Mouse (Mus musculus) megakaryocyte, adult 5-6 weeks (primary cell): Measurements from ENCODE around the gene Wdr24. TPM values are rescaled to one million over a fixed set of nuclear protein-coding genes. Genes with fewer than 3 reads are reported as not detected.

ENCODE experiments used
- ATAC-seq: 2 replicates; pipeline ENCODE4 v1.8.0; 2016; ENCODE audit warnings: mild to moderate bottlenecking, inconsistent platforms; ENCODE audit not compliant: poor library complexity, severe bottlenecking
- total RNA-seq, 2 experiments: library from RNA; stranded (forward) in 1 of 2; stranded (reverse) in 1 of 2; fragments of 153-499, 151-499 nt in 1 of 2; fragments of 221-1000, 200-1000 nt in 1 of 2; gene quantifications; 2 replicates each; pipeline versions ENCODE4 v1.2.3 to v1.2.4; 2015 to 2017

The Wdr24 gene
- total RNA-seq (2015) (4.6 and 6.9 TPM in 2 replicates), total RNA-seq (2017) (12.3 and 15.1 TPM in 2 replicates)

DNA sequence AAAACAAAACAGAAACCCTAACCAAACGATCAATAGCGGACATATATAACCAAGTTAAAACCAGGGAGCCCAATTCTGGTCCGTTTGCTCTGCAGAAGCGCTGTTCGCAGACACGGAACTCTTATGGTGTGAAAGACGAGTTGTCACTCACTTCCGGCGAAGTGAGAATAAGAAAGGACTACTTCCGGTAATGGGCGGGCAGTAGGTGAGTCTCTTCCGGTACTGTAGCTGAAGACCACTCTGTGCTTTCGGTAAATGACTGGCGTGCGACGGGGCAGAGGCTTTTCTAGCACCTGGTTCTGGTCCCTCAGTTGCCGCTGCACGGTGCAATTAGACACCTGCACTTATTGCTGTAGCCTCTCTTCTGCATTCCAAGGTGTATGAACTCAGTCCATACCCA is at the start of gene Wdr24:
TSS of gene Wdr24 (plus strand) at position 176 of the 400 bp plus-strand sequence.
- ATAC-seq, result peak; percentile 94

DNA sequence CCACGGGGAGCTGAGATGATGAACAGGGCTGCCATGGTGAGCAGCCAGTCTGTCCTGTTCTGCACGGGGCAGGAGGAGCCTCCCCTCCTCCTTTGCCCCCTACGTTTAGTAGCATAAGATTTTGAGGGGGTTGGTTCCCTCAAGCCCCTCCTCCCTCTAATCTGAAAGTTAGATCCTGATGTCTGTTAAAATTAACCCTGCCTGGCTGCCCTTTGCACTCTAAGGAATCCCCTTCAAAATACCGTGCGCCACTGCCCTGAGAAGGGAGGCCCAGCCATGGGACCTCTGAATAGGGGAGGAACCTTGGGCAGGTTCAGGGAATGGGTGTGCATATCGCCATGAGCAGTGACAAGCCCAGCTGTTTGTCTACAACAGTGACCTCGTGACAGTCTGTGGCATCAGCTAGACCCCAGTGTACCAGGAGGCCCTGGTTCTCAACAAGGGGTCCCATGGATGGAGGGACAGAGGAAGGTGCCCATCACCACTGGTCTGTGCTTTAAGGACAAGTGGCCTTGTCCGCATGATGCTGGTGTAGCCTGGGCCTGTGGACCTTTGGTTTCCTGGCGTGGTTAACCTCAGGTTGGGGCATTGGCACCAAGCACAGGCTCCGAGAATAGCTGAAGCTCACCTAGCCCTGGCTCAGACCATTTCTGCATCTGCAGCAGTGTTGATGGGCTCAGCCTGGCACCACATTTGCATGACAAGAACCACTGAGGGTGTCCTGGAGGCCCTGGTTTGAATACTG is 47.9 kb upstream of the Wdr24 start:
- no peak for ATAC-seq

DNA sequence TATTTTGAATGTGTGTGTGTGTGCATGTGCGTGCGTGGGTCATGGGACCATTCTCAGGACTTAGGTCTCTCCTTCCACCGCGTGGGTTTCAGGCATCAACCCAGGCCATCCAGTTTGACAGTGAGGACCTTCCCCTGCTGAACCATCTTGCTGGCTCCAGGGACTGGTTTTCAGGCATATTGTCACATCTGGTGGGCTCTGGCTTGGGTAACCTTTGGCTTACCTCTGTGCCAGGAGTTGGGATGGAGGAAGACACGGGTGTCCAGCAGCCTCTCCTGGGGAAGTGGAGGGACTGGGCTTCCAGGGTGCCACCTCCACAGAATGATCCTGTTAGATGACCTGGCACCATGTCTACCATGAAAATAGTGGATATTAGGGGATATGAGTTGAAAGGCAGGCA is 45.5 kb upstream of the Wdr24 start:
- no peak for ATAC-seq

DNA sequence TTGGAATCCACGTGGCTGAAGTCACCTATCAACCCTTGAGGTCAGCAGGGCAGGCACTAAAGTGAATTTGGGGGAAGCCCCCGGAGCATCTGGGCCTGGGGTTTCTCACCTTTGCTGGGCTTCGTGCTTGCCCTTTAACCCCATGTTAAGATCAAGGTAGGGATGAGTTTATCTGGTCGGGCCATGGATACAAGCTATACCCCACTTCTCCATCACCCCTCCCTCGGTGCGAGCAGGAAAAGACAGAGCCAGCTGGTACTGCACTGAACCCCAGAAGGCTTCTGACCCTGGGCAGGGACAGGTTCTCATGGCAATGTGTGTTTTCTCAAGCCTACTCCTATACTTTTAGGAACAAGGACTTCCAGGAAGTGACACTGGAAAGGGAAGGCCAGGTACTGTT is 42.1 kb upstream of the Wdr24 start:
- no peak for ATAC-seq

DNA sequence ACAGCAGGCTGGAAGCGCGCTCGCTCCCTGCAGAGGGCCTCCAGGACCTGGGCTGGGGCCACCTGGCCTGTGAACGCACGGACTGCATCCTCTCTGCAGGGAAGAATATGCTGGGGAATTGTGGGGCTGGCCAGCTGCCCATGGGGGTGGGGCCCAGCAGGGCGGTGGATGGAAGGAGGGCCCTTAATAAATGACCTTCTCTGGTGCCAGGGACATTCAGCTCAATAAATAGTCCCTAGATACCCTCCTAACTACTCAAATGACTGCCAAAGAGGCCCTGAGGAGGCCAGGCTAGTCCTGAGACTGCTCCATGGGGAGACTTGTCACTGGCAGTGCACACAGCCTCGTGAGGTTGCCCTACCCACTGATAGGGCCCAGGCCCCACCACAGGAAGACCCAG is 40.3 kb upstream of the Wdr24 start:
- ATAC-seq, result no peak

DNA sequence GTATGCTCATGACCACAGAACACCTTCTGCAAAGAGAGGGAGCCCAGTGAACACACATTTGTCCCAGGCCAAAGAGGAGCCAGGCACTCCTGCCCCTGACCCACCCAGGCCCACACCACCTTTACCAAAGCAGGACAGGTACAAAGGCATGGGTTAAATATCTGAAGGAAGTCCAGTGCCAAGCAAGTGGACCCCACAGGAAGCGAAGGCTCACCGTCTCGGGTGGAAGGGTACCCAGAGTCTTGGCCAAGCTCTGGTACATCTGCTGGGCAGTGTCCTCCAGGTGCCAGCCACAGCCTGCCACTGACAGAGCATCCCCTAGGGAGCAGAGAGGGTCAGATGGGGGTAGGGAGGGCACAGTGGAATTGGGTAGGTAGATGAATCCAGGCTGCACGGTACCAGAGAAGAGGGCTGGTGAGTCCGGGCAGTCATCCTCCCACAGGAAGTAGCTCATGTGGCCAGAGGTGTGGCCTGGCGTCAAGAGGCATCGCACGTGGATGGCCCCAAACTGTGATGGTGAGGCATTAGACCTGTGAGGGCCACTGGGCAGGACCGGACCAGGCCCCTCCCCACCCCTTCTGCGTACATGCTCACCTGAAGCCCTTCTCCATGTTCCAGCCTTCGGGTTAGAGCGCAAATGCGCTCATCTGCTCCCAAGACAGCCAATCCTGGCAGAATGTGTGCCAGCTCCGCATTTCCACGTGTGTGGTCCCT is 39.4 kb upstream of the Wdr24 start:
- no peak for ATAC-seq

DNA sequence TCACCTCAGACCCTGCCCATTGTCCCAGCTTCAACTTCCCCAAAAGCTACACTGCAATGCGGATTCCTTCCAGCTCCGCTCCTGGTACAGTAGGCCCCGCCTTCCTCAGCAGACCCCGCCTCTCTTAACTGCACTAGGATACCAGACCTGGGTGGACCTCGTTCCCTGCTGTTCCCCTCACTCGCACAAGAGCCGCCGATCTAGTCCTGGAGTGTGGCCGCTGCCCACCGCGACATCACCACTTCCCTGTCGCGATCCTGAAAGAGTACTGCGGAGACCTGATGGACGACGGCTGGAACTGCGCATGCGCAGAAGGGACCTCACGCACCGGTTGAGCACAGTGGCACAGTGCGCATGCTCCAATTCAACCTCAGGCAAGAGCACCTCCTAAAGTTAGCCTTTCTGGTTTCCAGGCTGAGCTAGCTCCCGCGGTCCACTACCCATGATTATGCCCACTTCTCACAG is 38.1 kb upstream of the Wdr24 start, which contains the start of gene Haghl:
TSS of gene Haghl (minus strand) at position 393 of the 465 bp plus-strand sequence.
- ATAC-seq, result peak; percentile 94

DNA sequence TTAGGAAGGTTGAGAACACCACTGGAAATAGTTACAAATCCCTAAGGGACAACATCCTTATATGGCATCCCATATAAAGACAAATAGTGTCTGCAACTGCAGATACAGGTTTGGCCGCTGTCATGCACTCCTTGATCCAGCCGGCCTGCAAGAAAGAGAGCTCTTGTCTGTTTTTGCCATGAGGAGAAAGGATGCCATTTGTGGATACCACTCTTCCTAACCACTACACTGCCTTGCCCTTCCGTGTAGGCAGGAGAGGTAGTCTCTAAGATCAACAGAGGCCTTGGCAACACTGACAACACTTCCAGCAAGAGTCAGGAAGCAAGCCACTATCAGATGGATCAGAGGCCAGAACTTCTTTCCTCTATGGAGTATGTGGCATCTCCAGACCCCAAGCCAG is 37.1 kb upstream of the Wdr24 start, which contains the start of gene Ccdc78:
TSS of gene Ccdc78 (plus strand) at position 301 of the 400 bp plus-strand sequence.
- no peak for ATAC-seq

DNA sequence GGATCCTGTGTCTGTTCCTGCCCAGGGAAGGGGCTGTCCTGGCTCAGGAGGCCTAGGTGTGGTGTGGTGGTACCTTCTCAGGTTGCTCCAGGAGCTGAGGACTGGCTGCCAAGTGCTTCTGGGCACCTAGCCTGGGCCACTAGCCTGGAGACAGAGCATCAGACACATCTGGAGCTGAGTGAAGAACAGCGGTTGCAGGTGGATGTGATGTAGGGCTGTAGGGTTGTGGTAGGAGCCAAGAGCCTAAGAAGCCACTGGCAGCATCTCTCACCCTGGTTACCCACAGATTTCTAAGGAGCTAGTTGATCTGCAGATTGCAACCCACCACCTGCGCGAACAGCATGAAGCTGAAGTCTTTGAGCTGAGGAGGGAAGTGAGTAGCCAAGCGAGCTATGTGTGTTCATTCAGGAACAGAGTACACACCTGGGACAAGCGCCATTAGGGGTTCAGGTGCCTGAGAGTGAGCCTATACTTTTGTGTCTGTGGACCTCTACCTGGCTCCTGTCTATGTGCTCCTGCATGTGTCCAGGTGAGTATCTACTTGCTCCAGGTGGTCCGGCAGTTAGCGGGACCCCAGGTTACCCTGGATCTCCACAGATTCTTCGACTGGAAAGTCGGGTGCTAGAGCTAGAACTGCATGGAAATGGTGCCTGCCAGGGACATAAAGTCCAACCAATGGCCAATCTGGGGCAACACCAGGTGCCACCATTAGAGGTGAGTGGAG is 36.5 kb upstream of the Wdr24 start:
- ATAC-seq, result no peak

DNA sequence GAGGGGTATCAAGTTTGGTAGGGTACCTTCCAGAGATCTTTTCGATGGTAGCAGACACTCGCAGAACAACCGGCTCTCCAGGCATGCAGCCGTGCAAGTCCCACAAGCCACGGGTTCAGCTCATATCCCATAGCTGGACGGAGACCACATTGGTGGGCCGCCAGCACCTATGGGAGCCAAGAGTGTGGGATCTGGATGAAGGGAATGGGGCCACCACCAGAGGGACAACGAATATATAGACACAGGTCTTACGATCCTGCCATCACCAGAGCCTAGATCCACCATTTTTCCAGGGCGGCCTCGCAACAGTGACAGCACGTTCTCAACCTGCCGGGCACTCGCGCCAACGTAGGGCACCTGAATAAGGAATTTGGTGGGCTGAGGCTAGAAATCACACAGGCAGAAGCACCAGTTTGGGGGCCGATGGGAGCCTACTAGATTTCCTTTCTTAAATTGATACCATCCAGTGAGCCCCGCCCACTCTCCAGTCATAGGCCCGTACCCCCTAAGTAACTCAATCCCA is 32.0 kb upstream of the Wdr24 start:
- ATAC-seq, result no peak

DNA sequence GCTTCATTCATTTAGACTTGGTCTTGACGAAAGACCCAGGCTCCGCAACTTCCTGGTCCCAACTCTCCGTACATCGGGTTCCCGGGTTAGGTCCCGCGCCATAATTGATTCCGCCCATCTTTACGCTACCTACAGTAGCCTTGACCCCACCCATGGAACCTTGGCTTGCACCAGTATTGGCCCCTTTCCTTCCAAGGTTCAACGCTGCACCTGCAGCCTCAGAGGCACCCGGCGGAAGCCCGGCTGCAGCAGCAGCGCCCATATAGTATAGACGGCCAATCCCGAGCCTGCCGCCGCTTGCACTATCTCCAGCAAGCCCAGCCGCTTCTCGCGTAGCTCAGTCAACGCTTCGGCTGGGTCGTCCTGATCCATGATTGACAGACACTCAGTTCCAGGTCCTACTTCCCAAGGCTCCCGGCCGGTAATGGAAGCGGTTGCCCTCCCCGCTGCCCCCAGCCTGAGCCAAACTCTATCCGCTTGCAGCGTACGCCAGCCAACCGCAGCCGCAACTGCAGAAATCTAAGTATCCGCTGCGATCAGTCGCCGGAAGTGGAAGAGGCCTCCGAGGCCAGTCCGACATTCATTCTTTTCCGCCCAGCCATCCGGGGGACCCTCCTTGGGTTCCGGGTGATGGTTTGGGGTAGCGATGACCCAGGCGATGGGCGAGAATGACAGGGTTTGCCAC is 31.4 kb upstream of the Wdr24 start:
- peak; percentile 84 for ATAC-seq

DNA sequence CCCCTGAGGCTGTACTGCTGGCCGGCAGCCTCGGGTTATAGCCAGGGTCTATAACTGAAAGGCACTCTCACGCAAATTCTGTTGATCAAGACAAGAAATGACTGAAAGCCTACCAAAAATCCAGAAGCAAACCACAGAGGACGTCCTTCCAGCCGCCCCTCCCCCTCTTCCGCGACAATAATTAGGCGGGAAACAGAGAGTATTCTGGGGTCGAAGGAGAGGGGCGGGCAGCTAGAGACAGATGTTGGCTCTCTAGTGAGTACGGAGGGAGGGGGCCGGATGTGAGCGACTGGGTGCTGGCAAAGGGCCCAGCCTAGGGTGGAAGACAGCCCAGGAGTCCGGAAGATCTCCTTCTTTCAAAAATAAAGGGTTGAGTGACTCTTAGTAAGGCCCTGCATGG is 30.8 kb upstream of the Wdr24 start, which contains the start of gene Fam173a:
TSS of gene Fam173a (minus strand) at position 287 of the 400 bp plus-strand sequence.
- ATAC-seq, result peak; percentile 52

DNA sequence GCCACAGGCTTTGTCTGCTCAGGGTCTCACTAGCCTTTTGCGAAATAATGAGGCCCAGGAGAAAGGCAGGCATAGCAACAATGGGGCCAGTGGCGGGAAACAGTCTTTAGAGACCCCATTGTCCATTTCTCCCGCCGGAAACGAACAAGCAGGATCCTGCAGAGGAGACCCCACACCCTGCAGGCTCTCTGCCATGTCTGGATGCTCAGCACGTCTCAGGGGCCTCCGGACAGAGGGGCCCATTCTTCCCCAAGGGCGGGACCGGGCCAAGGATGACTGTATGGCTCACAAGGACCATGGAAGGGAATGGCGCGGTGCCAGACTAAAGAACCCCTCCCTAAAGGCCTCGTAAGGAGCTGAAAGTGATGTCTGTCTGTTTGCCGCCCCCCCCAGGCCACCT is 29.2 kb upstream of the Wdr24 start:
- ATAC-seq, result no peak

DNA sequence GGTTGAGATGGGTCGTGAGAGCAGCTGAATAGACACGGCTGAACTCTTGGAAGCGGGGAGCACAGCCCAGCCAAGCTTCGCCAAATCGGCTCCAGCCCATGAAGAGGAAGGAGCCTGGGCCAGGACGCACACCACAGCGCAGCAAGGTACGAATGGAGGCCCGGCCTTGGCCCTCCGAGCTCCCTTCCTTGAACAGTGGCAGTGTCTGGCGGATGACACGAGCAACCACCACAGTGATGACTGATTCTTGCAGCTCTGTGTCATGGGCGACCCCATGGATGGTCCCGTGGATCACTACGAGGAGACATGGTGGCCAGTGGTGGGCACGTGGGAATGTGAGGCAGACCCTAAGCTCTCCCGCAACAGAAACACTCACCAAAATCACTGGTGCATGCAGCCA is 28.4 kb upstream of the Wdr24 start:
- ATAC-seq, result no peak

DNA sequence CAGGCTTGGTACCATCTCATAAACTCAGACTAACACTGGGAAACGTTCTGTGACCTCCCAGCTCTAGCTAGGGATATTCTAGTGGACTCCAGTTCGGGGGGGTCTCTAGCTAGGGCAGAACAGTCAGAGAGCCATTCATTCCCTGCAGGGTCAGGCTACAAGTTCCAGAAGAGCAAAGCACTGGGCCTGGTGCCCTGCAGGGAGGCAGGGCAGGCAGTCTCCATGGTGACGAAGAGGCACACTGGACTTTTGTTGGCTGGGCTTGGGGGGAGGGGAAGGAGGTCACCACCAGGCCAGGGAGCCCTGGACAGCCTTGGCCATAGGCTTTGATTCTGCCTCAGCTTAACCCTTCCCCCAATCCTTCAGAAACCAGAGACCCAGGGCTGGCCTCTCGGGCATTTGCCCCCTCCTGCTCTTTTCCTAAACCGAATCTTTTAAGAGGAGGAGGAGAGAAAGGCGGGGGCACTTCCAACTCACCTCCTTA is 27.8 kb upstream of the Wdr24 start, which contains the start of gene AC134908.4:
TSS of gene AC134908.4 (minus strand) at position 51 of the 484 bp plus-strand sequence.
- no peak for ATAC-seq

DNA sequence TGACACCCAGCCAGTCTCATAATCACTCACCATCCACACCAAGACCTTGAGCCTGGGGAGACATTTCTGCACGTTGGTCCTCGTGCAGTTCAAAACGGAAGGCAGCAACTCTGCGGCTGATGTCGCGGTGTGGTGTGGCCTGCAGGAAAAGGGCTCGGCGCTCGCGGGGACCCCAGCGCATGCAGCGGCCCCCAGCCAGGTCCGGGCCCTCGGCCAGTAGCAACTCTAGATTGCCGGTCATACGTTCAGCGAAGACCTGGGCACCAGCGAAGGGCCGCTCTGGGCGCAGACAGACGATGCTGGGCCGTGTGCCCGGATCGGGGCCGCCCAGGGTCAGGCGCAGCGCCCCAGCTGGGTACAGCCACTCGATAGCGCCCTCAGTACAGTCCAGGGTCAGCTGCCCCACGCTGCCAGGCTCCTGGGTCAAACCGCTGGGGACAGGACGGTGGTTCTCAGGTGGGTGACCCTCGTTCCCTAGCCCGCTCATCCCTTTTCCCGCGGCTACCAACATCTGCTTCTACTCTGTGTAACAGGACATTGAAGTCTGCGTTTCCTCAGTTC is 27.1 kb upstream of the Wdr24 start:
- no peak for ATAC-seq

DNA sequence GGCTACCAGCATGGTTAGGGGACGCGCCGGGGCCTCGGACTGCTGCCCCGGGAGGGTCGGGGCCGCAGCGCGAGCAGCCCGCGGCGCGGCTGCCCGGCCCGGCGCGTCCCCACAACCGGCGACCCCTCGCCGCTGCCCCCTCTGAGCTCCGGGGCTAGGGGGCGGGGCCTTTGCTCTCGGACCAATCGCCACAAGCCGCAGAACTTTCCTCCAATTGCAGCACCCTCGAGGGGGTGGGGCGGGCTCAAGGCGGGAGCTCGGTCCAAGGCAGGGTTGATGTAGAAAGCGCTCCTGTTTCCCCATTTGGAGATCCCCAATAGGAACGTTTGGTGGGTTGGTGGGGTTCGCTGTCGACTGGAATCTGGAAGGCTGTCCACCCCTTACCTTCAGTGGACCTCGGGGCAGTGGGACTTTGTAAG is 26.5 kb upstream of the Wdr24 start, which contains the start of gene Metrn:
TSS of gene Metrn (minus strand) at position 186 of the 419 bp plus-strand sequence.
- ATAC-seq, result peak; percentile 80

DNA sequence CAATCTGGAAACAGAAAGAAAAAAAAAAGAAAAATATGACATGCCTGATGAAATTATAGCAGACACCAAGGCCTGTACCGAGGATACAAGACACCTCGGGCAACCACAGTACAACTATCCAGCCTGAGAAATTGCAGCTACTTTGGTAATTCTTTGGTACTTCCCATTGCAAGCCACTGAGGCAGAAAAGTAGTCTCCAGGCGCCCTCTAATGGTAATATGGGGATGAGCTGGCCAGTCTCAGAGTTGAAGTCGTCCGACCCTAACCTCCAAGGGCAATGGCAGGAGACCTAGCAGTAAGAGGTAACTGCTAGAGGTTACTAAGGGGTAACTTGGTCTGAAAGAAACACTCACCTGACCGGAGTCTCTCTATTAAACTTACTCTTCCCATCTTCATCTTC is 22.4 kb upstream of the Wdr24 start:
- ATAC-seq, result peak; percentile 84

DNA sequence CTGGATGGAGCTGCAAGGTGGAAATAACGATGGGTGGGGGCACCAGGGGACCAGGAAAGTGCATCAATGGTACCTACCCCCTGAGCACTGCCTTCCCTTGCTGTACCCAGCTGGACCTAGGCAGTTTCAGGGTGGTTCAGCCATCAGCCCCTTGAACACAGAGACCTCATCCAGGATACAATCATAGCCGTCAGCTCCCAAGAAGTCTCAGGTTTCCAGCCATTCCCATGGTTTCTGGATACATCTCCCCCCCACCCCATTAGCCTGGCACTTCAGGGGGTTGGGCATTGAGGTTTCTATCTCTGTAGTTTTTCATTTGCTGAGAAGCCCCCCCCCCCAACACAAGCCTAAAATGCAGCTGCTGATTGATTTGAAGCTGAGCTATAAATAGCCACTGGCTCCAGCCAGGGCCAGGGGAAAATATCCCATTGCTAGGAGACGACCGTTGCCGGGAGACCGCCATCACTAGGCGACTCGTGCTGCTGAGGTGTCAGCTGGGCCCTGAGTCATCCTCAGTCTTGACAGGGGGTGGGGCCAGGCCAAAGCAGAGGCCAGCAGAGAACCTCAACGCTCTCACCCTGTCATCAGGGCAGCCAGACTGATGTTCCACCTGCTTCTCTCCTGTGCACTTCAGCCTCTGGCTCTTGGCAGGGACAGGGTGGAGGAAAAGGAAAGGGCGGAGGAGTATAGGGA is 20.5 kb upstream of the Wdr24 start:
- ATAC-seq, result no peak
